Mouse (Mus musculus) kidney, embryonic 14.5 days (tissue): ENCODE results near the gene Arhgap15. TPM values are rescaled to one million over a fixed set of nuclear protein-coding genes. Genes with fewer than 3 reads are reported as not detected.

Experiments used
- ATAC-seq: fragments of 200-750 bp; cut with Nextera tagmentation; 2 replicates; pipeline ENCODE4 v1.8.0; 2017; ENCODE audit warnings: moderate number of reproducible peaks, mild to moderate bottlenecking, moderate TSS enrichment, moderate library complexity; ENCODE audit not compliant: low FRiP score, low TSS enrichment
- H3K27ac ChIP-seq: fragments of 300-500 bp; sonication (generic); 2 replicates; pipeline ENCODE4 v1.5.1; 2014; ENCODE audit warnings: low read depth, mild to moderate bottlenecking, low read length, moderate library complexity, mixed read lengths
- H3K27me3 ChIP-seq: fragments of 300-500 bp; sonication (generic); 2 replicates; pipeline ENCODE4 v1.6.1; 2014; ENCODE audit warnings: mild to moderate bottlenecking, low read length; ENCODE audit not compliant: control insufficient read depth, insufficient read depth
- H3K36me3 ChIP-seq: fragments of 300-500 bp; sonication (generic); 2 replicates; pipeline ENCODE4 v1.6.1; 2014; ENCODE audit warnings: low read length, mixed read lengths; ENCODE audit not compliant: control insufficient read depth, insufficient read depth
- H3K4me1 ChIP-seq: fragments of 300-500 bp; sonication (generic); 2 replicates; pipeline ENCODE4 v1.6.1; 2014; ENCODE audit warnings: low read length, mixed read lengths; ENCODE audit not compliant: control insufficient read depth, insufficient read depth
- H3K4me2 ChIP-seq: fragments of 300-500 bp; sonication (generic); replicated peaks from 2 replicates; pipeline ENCODE4 v1.6.1; 2014; ENCODE audit warnings: low read depth, mild to moderate bottlenecking, low read length
- H3K4me3 ChIP-seq: fragments of 300-500 bp; sonication (generic); 2 replicates; pipeline ENCODE4 v1.5.1; 2014; ENCODE audit warnings: mild to moderate bottlenecking, low read length
- H3K9ac ChIP-seq: fragments of 300-500 bp; sonication (generic); 2 replicates; pipeline ENCODE4 v1.6.1; 2014; ENCODE audit warnings: low read depth, mild to moderate bottlenecking, low read length, moderate library complexity
- H3K9me3 ChIP-seq: fragments of 300-500 bp; sonication (generic); 2 replicates; pipeline ENCODE4 v1.6.1; 2016; ENCODE audit warnings: low read length; ENCODE audit not compliant: control insufficient read depth
- WGBS: fragments of 180-500 bp; shearing (Covaris S2); extraction: QIAGEN DNeasy Blood & Tissue Kit; methylation state at CpG from one replicate; pipeline ENCODE4 v1.1.7; 2014; 5-methylcytosine and 5-hydroxymethylcytosine counted together
- polyA plus RNA-seq: library from polyadenylated mRNA; unstranded; fragments of >200 nt; fragmentation: Nextera tagmentation; extraction: Ambion mirVana; gene quantifications from 2 replicates; pipeline ENCODE4 v1.2.1, GENCODE M21; 2014

Gene Arhgap15
- polyA plus RNA-seq, 1 experiment from 2014 or later = 1.0 TPM

DNA sequence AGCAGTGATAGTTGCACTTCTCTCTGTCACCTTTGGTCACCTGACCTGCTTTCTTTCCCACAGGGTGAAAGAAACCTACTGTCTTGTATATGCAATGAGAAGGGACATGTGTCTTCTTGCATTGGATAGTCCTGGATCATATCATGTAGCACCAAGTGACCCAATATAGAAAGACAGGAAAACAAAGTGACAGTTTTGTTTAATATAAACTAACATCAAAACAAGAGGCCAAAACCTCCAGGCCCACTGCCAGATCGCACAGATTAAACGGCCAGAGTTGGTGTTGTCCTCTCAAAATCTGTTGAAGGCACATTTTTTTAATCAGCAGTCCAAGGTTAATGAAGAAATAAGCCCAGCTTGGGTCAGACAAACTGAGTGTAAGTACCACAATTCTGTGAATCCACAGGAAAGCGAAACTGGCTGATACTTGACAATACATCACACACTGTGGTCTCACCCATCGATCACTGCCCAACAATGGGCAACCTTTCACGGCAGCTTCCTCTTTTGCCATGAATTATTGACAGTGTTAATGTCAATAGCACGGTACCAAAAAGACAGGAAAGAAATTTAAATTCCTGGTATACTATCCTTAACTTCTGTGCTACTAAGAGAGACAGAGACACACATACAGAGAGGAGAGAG is 41.5 kb downstream of the Arhgap15 start:
- peaks cover 7% of the 10 kb centered on the region; the same call in 1 of the 2 replicates for H3K27me3 ChIP-seq
- H3K4me1 ChIP-seq = no peaks in the 10 kb centered on the region
- no peaks in the 10 kb centered on the region for H3K9me3 ChIP-seq
- H3K27ac ChIP-seq = no peak overlapping the region
- no peaks in the 10 kb centered on the region for H3K36me3 ChIP-seq
- H3K9ac ChIP-seq = no peak overlapping the region
- no peak overlapping the region for H3K4me2 ChIP-seq
- no peak for ATAC-seq
- 58% methylated on average over 6 of the region's 6 CpGs for WGBS
- no peak overlapping the region for H3K4me3 ChIP-seq

- Histone ChIP-seq H3K4me3 (no peak overlapping the region), H3K27me3 (peaks cover 3% of the 10 kb centered on the region; the same call in 1 of the 2 replicates), H3K4me1 (no peaks in the 10 kb centered on the region), H3K9me3 (no peaks in the 10 kb centered on the region), H3K4me2 (no peak overlapping the region), H3K36me3 (no peaks in the 10 kb centered on the region), H3K27ac (no peak overlapping the region), H3K9ac (no peak overlapping the region)
- peak; percentile 63; the same call in 1 of the 2 replicates for ATAC-seq
- 33% methylated on average over 6 of the region's 6 CpGs for WGBS
These were observed 43.0 kb downstream of the Arhgap15 start for GRCm38 (mm10) chr2:43791575-43791974.

DNA sequence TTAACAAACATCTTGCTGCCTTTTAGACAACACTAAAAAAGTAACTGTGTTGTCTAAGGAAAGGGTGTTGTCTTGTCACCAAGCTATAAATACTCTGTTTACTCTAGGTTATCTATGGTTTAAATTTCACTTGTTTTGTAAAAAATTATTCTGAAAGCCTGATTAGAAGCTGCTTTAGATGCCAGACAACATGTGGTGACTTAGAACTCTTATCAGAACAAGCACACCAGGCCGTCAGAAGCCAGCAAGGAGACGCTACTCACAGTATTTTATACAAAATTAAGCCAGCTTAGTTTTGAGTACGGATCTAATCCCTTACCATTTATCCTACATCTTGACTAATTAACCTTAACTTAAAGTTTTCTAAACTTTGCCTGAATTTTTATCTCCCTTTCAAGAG is 44.5 kb downstream of the Arhgap15 start:
- no peaks in the 10 kb centered on the region for H3K9me3 ChIP-seq
- ATAC-seq = no peak
- H3K4me1 ChIP-seq = no peaks in the 10 kb centered on the region
- H3K4me3 ChIP-seq = no peak overlapping the region
- no peaks in the 10 kb centered on the region for H3K36me3 ChIP-seq
- no peak overlapping the region for H3K27ac ChIP-seq
- H3K4me2 ChIP-seq = no peak overlapping the region
- H3K9ac ChIP-seq = no peak overlapping the region
- no peaks in the 10 kb centered on the region for H3K27me3 ChIP-seq
- 79% methylated on average over 3 of the region's 3 CpGs for WGBS

DNA sequence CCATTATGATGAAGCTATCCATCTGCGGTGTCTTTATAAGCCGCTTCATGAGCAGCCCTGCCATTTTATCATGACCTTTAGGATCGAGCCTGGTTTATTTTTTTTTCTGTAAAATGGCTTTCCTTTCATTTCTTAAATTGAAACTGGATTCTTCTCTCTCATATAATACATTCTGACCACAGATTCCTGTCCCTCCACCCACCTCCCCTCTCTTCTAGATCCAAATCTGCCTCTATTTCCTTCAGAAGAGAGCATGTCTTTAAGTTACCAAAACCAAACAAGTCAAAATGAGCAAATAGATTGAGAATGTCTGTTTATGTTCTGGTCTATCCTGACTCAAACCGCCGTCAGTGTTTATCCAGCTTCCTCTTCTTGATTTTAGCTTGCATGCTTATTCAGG is 46.1 kb downstream of the Arhgap15 start:
- H3K4me1 ChIP-seq = no peaks in the 10 kb centered on the region
- no peak for ATAC-seq
- H3K4me2 ChIP-seq = no peak overlapping the region
- H3K4me3 ChIP-seq = no peak overlapping the region
- H3K27ac ChIP-seq = no peak overlapping the region
- H3K9ac ChIP-seq = no peak overlapping the region
- H3K27me3 ChIP-seq = no peaks in the 10 kb centered on the region
- H3K36me3 ChIP-seq = no peaks in the 10 kb centered on the region
- WGBS = 90% methylated on average over 5 of the region's 5 CpGs
- H3K9me3 ChIP-seq = no peaks in the 10 kb centered on the region

- Histone ChIP-seq H3K36me3 (no peaks in the 10 kb centered on the region), H3K4me2 (no peak overlapping the region), H3K27ac (no peak overlapping the region), H3K9me3 (no peaks in the 10 kb centered on the region), H3K27me3 (no peaks in the 10 kb centered on the region), H3K9ac (no peak overlapping the region), H3K4me3 (no peak overlapping the region), H3K4me1 (no peaks in the 10 kb centered on the region)
- 94% methylated on average over 4 of the region's 4 CpGs for WGBS
- no peak for ATAC-seq
These were observed 47.8 kb downstream of the Arhgap15 start for GRCm38 (mm10) chr2:43796448-43796847.

- H3K4me1 ChIP-seq = no peaks in the 10 kb centered on the region
- no peak overlapping the region for H3K4me2 ChIP-seq
- no peaks in the 10 kb centered on the region for H3K36me3 ChIP-seq
- no peaks in the 10 kb centered on the region for H3K27me3 ChIP-seq
- no peak overlapping the region for H3K4me3 ChIP-seq
- H3K9ac ChIP-seq = no peak overlapping the region
- 30% methylated on average over 4 of the region's 4 CpGs for WGBS
- no peaks in the 10 kb centered on the region for H3K9me3 ChIP-seq
- ATAC-seq = peak; percentile 94
- H3K27ac ChIP-seq = no peak overlapping the region
These were observed 57.5 kb downstream of the Arhgap15 start for GRCm38 (mm10) chr2:43805960-43806744.

DNA sequence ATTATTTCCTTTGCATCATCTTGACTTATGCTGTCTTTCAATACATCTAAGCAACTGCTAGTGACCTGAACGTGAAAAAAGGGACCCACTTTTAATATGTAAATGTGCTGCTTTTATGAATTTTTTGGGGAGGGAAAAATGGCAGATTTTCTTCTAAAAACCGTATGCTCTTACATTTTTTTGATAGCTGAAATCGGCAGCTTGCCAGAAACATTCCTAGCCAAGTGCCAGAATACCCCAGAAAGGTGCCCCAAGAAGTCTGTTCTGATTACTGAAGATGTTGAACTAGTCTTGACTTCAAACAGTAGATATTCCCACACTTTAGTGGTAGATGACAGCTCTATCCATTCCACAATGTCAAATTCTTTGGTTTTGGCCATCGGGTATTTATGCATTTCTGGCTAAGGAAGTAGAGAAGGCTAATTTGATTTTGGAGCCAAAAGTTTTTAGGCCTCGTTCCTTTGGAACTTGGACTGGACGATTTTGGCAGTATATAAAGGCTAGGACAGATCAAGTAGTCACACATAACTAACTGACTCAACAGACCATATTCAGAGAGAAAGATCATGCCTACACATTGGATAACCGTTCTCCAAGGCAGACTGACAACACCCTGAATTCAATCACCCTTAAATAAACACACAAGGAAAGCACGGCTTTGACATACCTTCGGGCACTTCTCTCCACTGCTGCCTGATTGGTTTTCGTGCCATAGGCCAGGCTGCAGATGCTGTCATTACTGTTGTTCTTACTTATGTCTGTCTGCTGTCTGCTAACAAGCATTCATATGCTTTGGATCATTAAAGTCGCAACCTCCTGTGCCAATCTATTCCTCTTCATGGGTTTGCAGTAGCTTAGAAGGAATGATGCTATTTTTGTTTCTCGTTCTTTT is 67.5 kb downstream of the Arhgap15 start:
- Histone ChIP-seq H3K9me3 (no peaks in the 10 kb centered on the region), H3K27ac (no peak overlapping the region), H3K36me3 (no peaks in the 10 kb centered on the region), H3K9ac (no peak overlapping the region), H3K4me3 (no peak overlapping the region), H3K27me3 (no peaks in the 10 kb centered on the region), H3K4me2 (no peak overlapping the region), H3K4me1 (no peaks in the 10 kb centered on the region)
- WGBS = 79% methylated on average over 12 of the region's 12 CpGs
- ATAC-seq = no peak

GRCm38 (mm10) chr2:43816788-43817581 is 68.4 kb downstream of the Arhgap15 start:
- no peak for ATAC-seq
- no peak overlapping the region for H3K4me2 ChIP-seq
- H3K36me3 ChIP-seq = no peaks in the 10 kb centered on the region
- H3K27ac ChIP-seq = no peak overlapping the region
- 87% methylated on average over 8 of the region's 8 CpGs for WGBS
- H3K9me3 ChIP-seq = no peaks in the 10 kb centered on the region
- no peak overlapping the region for H3K4me3 ChIP-seq
- no peak overlapping the region for H3K9ac ChIP-seq
- H3K27me3 ChIP-seq = no peaks in the 10 kb centered on the region
- no peaks in the 10 kb centered on the region for H3K4me1 ChIP-seq
